Mouse (Mus musculus): ENCODE measurements around the gene Prr15l.

DNA sequence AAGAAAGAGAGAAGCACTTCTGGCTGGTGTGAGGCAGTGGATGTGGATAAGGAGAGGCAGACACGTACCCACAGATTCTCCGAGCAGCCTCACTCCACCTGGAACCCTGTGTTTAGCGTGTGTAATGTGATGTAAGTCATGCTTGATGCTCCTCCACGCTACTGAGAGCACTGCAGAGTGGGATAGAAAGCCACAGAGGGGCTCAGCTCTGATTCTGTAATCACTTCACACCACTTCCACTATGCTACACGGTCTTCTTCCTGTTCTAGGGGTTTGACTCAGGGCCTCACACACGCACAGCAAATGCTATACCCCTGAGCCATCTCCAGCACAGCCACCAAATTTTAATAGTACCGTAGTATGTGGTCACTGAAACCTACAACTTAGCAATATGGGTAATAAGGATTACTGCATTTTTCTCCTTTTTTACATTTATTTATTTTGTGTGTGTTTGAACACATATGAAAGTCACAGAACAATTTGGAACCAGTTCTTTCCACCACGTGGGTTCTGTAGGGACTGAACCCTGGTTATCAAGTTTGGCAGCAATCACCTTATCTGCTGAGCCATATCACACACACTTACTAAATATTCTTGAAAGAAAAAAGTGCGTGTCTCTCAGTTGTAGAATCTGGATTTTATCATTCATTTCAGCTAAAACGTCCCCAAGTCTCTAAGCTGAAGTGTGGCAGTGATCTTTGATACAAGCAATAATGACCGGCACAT is 39.8 kb downstream of the Prr15l start:
- no peak for TF ChIP-seq POLR2A (IDR thresholded peaks at IDR 0.05; ENCODE audit: low read depth, low read length)
- no peak for TF ChIP-seq CTCF (IDR thresholded peaks at IDR 0.05; ENCODE audit: borderline replicate concordance, insufficient read depth, low read length)

Measured in embryonic fibroblast, embryonic 13.5 days (primary cell).